Mouse (Mus musculus): ENCODE results near the gene Sugct.

Sugct gene

DNA sequence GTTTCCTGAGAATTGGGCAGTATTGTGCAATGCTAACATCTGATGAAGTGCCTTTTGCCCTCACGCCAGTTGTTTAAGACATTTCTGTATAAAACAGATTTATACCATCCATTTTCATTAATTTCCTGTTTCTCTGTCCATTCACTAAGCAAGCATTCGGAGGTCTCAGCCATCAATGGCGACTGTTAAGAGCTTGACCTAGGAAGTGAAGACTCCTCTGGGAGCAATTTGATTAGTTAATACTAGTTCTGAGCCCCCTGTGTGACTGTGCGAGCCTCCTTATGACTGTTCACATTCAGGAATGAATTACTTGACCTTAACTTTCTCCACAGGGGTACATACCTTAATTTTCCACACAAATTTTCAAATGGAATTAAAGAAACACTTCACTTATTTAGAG lies 743.3 kb downstream of the Sugct start:
- ChIA-PET POLR2A (interaction anchor here in 1 of 4 experiments (0.6 kb wide), 1 partner anchor 308 kb away, joined by 3 read pairs; no protein-coding TSS in a partner anchor), CTCF (interaction anchor here in 1 of 4 experiments (0.6 kb wide), 1 partner anchor 26 kb away, joined by 3 read pairs; no protein-coding TSS in a partner anchor)

DNA sequence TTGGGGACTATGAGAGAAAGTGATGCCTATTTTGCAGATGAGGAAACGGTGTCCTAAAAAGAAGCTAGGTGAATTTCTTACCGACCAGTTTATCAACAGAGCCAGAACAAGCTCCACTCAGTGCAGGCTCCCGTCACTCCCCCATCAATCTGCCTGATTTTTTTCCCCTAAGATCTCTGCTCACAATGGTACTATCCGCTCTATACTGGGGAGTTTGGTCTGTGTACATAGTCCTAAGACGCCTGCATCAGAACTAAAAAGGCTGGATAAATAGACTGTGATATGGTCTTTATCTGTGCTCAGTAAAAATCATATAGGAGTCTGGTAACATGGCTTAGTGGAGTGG lies 755.9 kb downstream of the Sugct start:
- POLR2A ChIA-PET, result no interaction called here
- CTCF ChIA-PET, result interaction anchor here in 1 of 4 experiments (0.6 kb wide), 1 partner anchor 17 kb away, joined by 3 read pairs; no protein-coding TSS in a partner anchor

DNA sequence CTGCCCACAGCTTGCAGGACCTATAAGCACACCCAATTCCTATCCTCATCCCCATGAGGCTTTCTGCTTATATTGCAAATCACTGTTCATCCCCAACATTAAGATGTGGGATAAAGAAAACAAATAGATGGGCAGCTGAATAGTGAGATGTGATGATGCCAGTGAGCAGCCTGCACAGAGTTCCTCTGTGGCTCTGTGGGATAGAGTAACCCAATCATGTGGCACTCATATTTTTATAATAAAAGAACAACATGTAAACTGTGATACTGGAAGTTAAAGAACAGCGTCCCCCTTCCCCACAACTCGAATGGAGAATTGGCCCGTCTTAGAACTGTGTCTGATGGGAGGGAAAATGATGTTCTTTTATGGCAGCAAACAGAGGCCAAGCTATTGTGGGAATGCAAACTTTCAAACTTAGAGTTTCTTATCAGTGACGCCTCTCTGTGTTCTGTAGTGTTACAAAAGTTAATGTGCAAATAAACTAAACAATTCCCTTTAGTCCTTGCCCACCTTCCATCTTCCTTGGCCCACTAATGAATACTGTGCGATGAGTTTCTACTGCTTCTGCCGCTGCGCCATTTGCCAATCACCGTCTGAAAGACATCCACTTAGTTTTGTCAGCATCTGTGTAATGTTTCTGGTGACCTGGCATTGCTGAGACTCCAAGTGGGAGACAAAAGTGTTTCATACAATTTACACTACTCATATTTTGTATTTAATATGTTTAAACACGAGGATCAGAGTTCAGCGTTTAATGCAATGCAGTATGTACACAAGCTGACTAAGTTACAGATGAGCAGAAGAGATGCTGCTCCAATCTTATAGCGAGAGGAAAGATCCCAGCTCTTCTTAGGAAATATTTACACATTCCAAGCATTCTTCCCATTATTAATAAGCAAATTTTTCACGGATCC lies 756.5 kb downstream of the Sugct start:
- CTCF ChIA-PET, result interaction anchor here in 1 of 4 experiments (0.6 kb wide), 1 partner anchor 17 kb away, joined by 3 read pairs; no protein-coding TSS in a partner anchor
- POLR2A ChIA-PET, result no interaction called here

DNA sequence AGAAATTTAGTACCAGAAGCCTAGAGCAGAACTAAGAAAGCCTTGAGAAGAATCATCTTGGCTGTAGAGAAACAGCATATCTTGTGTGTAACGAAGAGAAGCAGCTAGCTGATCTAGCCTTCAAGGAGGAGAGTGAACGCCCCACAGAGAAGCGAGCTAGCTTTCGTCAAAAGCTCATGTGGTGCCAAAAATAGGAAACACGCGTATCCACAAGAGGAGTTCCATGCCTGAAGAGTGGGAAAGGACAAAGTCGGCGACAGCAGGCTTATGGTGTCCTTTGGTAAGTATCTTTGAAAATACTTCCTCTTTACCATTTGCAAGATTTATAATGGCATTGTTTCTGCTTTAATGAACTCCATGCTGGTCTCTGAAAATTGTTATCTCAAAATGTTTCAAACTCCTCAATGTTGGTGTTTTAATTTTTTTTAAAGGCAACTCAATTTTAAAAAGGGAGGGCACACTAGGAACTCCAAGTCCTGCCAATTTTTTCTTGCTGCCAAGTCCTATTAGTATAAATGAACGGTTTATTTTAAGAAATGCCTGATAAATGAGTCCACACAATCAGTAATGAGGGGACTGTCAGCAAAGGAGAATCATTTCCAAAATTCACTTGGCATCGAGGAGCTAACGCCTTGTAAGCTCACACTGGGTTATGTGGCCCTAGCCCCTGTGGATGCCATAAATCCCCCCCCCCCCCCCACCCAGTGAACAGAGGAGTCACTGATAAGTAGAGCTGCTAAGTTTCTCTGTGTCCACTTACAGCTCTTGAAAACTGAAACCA lies 757.7 kb downstream of the Sugct start:
- POLR2A ChIA-PET, result interaction anchor here in 1 of 4 experiments (0.6 kb wide), 1 partner anchor 611 kb away, joined by 3 read pairs; no protein-coding TSS in a partner anchor
- CTCF ChIA-PET, result interaction anchor here in 1 of 4 experiments (0.6 kb wide), 1 partner anchor 23 kb away, joined by 6 read pairs; no protein-coding TSS in a partner anchor

DNA sequence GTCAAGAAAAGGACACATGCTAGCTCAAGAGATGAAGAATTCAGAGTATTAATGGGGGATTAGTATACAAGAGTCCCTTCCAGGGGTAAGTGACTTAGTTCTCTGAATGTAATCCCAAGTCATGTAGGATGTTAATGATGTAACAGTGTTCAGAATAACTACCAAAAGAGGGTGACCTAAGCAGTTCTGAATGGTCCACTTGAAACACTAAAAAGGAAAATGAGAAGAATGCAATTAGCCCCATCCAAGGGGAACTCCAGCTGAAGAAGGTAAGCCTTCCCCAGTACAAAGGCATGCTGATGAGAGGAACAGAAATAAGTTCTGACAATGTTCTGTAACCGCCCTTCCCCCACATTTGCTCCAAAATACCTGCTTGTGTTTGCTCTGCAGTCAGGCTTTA lies 760.3 kb downstream of the Sugct start:
- ChIA-PET POLR2A (no interaction called here), CTCF (no interaction called here)

DNA sequence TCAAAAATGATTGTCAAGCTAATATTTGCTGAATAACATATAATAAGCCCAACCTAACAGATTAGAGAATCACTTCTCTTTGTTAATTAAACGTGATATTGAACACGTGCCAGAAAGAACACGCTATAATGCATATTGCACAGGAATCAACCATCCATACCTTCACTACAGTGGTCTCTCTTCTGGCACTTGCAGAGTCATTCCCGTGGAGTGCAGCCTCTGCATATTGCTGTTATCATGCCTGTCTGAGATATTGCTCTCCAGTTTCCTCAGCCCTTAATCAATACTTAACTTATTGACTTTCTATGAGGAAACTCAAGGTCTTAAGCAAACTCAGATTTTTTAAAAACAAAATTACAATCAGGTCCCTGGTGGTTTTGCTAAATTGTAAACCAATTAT lies 761.8 kb downstream of the Sugct start:
- CTCF ChIA-PET, result no interaction called here
- POLR2A ChIA-PET, result no interaction called here

DNA sequence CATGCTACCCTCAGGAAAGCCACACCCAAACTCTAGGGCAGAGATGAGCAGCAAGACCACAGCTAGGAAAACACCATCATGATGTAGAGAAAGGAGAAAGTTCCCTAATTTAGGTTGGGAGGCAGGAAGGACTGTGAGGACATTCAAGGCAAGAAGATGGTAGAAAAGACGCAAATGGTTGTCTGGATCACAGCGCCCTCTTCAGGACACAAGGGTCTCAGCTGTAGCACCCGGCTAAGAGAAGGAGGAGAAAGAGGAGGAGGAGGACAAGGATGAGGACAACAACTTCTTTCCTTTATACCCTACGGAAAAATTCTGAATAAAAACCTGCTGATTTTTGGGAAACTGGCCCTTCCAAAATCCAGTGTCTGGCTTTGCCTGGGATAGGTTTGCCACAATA lies 774.0 kb downstream of the Sugct start:
- ChIA-PET CTCF (interaction anchor here in 3 of 4 experiments (0.6 to 1.6 kb wide), 4 partner anchors 11 to 910 kb away, joined by 3 to 4 read pairs (median 3); partner anchors contain the start of gene Inhba (in 2 of the 3)), POLR2A (no interaction called here)

DNA sequence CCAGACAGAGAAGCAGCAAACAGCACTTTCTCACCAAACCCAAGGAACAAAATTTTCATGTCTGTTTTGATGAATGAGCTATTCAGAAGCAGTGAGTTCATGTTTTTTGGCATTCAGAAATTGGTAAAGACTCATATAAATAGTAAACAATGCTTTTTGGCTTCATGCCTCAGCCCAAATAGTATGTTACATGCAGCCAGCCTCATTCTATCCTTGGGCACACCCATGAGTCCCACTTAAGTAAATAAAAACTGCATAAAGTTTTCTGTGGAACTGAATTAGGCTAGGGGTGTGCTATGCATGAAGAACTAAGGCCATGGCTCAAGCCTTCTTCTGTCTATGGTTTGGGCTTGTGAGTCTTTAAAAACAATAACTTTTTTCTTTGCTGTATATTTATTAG lies 779.7 kb downstream of the Sugct start:
- CTCF ChIA-PET, result no interaction called here
- POLR2A ChIA-PET, result no interaction called here

DNA sequence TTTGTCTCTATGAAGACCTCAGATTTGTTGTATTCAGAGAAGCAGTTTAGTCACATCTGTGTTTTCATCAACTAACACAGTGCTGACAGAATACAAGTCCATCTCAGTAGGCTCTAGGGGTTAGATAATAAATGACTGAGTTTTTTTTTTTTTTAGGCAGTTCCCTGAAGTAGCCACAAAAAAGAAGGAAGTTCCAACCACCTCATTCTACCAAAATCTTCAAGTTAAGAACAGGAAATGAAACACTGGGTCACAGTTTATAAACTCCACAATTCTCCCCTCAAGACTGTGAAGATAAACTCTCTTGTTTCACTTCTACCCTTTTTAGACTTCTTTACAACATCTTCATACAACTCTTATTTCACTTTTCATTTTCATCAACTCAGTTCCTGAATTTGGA lies 783.1 kb downstream of the Sugct start:
- CTCF ChIA-PET, result no interaction called here
- POLR2A ChIA-PET, result no interaction called here

DNA sequence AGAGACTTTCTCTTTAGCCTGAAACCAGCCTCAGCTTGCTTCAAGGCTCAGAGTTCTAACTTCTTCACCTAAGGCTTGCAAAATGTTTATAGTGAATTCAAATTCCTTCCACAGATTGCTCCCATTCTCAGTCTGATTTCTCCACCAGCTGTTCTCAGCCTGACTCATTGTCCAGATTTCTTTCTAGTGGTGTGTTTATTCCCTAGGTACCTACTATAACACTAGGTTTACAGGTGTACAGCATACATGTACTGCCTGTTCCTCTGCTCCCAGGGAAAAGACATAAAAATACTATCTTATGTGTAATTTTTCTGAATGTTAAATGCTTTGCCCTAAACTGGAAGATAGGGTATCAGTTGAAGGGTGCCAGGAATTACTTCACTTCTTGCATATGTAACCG lies 788.4 kb downstream of the Sugct start:
- POLR2A ChIA-PET, result no interaction called here
- CTCF ChIA-PET, result interaction anchor here in 2 of 4 experiments (0.5 kb wide), 2 partner anchors 15 to 143 kb away, joined by 3 read pairs; no protein-coding TSS in a partner anchor

GRCm38 (mm10) chr13:16901424-16901823 lies 793.9 kb downstream of the Sugct start:
- POLR2A ChIA-PET, result no interaction called here

GRCm38 (mm10) chr13:16898084-16898792 lies 797.1 kb downstream of the Sugct start:
- POLR2A ChIA-PET, result no interaction called here

More at GRCm38 (mm10) chr13:16901424-16901823, 793.9 kb downstream of the Sugct start:
- CTCF ChIA-PET, result no interaction called here

DNA sequence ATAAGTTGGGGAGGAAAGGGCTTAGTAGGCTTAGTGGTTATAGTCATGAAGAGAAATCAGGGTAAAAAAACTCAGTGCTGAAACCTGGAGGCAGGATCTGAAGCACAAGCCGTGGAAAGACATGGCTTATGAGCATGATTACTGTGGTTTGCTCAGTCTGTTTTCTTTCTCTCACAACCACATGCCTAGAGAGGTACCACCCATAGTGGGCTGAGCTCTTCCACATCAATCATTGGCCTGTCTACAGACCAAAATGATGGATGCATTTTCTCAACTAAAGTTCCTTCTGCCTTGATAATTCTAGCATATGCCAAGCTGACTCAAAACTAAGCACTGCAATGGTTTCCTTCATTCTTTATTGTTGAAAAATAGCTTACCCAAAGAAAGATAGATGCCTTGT lies 817.3 kb downstream of the Sugct start:
- ChIA-PET POLR2A (interaction anchor here in 1 of 4 experiments (0.7 kb wide), 1 partner anchor 12 kb away, joined by 3 read pairs; no protein-coding TSS in a partner anchor), CTCF (no interaction called here)

More at GRCm38 (mm10) chr13:16898084-16898792, 797.1 kb downstream of the Sugct start:
- CTCF ChIA-PET, result no interaction called here

DNA sequence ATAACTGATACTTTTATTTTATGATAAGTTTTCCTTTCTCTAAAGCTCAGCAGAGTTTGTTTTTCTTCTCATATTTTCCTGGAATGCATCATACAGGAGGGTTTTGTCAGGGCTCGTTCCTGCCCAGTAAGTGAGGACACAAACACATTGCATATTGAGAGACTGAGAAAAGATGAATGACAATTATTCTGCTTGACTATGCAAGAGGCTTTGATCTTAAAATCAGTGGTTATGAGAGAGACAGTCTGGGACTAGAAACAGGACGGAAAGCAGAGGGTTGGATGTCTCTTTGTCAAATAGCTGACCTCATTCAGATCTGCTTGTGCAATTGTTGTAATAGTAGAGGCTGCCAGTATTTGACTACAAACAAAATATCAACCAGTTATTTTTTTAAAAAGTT lies 835.4 kb downstream of the Sugct start:
- POLR2A ChIA-PET, result no interaction called here

GRCm38 (mm10) chr13:16847236-16847635 lies 848.1 kb downstream of the Sugct start:
- CTCF ChIA-PET, result no interaction called here
- POLR2A ChIA-PET, result no interaction called here

More for the DNA sequence above, 835.4 kb downstream of the Sugct start:
- CTCF ChIA-PET, result interaction anchor here in 1 of 4 experiments (1.1 kb wide), 1 partner anchor 105 kb away, joined by 3 read pairs; no protein-coding TSS in a partner anchor

GRCm38 (mm10) chr13:16840994-16841393 lies 854.4 kb downstream of the Sugct start:
- ChIA-PET CTCF (no interaction called here), POLR2A (no interaction called here)

- POLR2A ChIA-PET, result no interaction called here
- CTCF ChIA-PET, result no interaction called here
Observed at GRCm38 (mm10) chr13:16838409-16838808, 856.9 kb downstream of the Sugct start.

- ChIA-PET CTCF (no interaction called here), POLR2A (no interaction called here)
Observed at GRCm38 (mm10) chr13:16835111-16835510, 860.2 kb downstream of the Sugct start.

- POLR2A ChIA-PET, result no interaction called here
- CTCF ChIA-PET, result no interaction called here
Observed at GRCm38 (mm10) chr13:16833069-16833468, 862.3 kb downstream of the Sugct start.
